Mouse (Mus musculus): ENCODE data around the gene Fam83c.

- TF ChIP-seq CTCF (conservative IDR thresholded peaks at IDR 0.05; ENCODE audit: insufficient read depth, insufficient read length, low read depth, low read length) (no peak), POLR2A (IDR thresholded peaks at IDR 0.05; ENCODE audit: low read depth, low read length) (no peak)
Measured at GRCm38 (mm10) chr2:155792899-155793298, 41.8 kb downstream of the Fam83c start.
